Mouse (Mus musculus) kidney, adult 9 months (tissue): ENCODE data around the gene Aknad1.

Experiments
- DNase-seq: peaks from one replicate; pipeline ENCODE4 v3.0.0; 2022

The Aknad1 gene

DNA sequence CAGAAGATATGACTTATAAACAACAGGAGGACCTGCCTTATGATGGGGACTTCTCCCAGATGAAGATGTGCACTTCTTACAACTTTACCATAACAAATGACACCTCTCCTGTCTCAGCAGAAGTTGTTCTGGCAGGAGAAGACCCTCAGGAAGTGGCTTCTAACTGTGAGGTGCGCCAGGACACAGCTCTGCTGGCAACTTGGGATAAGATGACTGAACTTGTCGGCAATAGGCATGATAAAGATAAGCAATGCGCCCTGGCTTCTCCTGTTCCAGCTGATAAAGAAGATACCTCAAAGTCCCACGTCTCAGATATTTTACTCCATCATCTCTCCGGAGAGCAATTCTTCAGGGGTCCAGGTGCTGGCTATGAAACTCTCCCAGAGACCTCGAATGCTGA, 12.2 kb downstream of the Aknad1 start:
- DNase-seq = no peak

DNA sequence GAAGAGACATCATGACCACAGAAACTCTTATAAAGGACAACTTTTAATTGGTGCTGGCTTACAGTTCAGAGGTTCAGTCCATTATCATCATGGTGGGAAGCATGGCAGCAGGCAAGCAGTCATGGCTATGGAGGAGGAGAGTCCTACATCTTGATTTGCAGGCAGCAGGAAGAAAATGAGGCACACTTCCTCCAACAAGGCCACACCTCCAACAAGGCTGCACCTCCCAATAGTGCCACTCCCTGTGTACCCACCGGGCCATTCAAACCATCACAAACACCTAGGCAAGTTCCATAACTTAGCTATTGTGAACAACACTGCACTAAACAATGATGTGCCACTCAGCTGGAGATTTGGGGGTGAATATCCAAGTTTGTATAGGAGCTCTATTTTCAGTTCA, 15.1 kb downstream of the Aknad1 start:
- DNase-seq = no peak

- DNase-seq = no peak
Observed at GRCm38 (mm10) chr3:108755542-108755941, 16.1 kb downstream of the Aknad1 start.

DNA sequence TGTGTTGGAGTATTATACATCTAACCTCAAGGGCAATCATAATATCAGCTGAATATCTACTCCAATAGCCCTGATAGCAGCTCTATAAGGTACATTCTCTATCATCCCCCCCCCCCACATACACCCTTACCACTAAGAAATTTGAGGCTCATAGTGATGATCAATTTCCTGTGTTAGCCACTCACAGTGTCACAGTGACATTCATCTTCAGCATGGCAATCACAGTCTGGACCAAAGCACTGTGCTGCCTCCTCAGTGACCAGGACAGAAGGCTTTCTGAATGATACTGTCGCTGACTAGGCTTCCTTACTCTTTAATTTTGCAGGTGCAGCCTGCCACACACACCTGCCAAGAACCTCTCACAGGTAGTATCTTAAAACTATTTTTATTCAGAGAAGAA, 16.7 kb downstream of the Aknad1 start:
- DNase-seq = no peak

DNA sequence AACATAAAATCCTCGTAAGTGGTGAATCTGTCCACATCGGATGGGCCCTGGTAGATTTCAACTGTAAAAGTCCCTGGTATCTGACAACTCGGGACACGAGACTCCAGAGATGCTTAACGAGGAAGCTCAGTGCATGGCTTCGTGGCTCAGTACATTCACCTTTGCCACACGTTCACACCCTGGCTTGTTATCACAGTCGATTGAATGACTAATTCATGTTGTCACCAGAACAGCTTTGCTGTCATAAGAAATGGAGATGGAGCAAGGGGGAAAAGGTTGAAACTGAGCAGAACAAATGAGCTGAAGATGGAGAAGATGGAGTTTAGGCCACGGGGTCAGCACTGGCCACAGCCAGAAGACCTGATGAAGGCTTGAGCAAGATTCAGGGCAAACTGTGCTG, 18.1 kb downstream of the Aknad1 start:
- DNase-seq = no peak

- peak; percentile 13 for DNase-seq
Observed at GRCm38 (mm10) chr3:108759566-108760420, 20.3 kb downstream of the Aknad1 start.

DNA sequence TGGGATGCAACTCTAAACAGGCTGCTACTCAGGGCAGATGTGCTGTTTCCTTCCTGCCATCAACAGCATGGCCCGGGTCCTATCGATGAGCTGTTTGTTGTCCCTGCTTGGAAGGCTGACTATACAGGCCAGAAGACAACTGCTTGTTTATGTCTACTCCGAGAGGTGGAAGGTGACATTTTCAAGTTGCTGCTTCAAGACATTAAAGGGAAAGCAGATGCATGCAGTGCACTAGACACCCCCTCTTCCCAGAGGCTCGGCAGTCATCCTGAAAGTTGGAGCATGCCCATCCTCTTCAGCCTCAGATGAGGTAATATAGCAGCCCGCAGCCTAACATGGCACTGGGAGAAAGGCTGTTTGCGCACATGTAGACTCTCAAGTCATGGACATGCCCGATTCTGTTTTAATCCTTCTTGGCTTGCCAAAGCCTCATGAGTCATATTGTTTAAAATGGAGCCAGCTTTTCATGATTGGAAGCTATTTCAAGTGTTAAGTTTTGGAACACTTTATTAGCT, 23.2 kb downstream of the Aknad1 start:
- DNase-seq = no peak

DNA sequence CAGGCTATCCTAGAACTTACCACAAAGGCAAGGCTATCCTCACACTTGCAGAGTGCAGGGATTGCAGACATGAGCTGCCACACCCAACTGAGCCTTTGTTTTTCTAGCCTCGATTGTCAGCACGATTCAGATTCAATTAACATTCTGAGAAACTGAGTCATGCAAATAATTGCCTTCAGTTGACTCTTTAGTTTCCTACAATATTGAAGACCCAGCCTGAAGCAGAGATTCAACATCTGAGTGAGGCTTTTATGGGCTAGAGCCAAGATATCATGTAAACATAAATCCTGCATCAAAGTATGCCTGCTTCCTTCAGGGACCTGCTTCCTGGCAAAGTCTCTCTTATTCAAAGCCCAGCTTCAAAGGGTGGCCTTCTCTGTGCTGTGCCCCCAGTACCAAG, 24.2 kb downstream of the Aknad1 start:
- no peak for DNase-seq

- DNase-seq = no peak
Observed at GRCm38 (mm10) chr3:108764976-108765375, 25.5 kb downstream of the Aknad1 start.

DNA sequence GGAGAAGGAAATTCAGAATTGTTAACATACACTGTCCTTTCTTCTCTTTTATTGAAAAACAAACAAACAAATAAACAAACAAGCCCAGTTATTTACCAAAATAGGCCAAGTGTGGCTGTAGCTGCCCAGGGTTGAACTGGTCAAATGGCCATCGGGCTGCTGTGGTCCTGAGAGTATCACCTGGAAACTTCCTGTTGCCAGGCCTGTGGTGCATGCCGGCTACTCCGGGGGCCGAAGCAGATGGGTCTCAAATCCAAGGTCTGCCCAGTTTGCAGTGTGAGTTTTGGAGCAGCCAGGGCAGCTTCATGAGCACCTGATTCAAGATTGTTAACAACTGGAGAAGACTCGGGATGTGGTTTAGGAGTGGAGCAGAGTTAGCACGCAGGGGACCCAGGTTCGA, 26.0 kb downstream of the Aknad1 start:
- DNase-seq = no peak

- no peak for DNase-seq
Observed at GRCm38 (mm10) chr3:108766943-108767342, 27.5 kb downstream of the Aknad1 start.

GRCm38 (mm10) chr3:108767416-108767815, 28.0 kb downstream of the Aknad1 start:
- no peak for DNase-seq

GRCm38 (mm10) chr3:108769547-108769946, 30.1 kb downstream of the Aknad1 start:
- DNase-seq = no peak

- DNase-seq = peak; percentile 85
Observed at GRCm38 (mm10) chr3:108770725-108771368, 31.4 kb downstream of the Aknad1 start.

GRCm38 (mm10) chr3:108772211-108772610, 32.8 kb downstream of the Aknad1 start:
- no peak for DNase-seq

GRCm38 (mm10) chr3:108772811-108773210, 33.4 kb downstream of the Aknad1 start:
- DNase-seq = no peak

- no peak for DNase-seq
Observed at GRCm38 (mm10) chr3:108778761-108779540, 39.5 kb downstream of the Aknad1 start.

GRCm38 (mm10) chr3:108781238-108781883, 41.9 kb downstream of the Aknad1 start:
- DNase-seq = no peak

- DNase-seq = no peak
Observed at GRCm38 (mm10) chr3:108781884-108782270, 42.4 kb downstream of the Aknad1 start.

DNA sequence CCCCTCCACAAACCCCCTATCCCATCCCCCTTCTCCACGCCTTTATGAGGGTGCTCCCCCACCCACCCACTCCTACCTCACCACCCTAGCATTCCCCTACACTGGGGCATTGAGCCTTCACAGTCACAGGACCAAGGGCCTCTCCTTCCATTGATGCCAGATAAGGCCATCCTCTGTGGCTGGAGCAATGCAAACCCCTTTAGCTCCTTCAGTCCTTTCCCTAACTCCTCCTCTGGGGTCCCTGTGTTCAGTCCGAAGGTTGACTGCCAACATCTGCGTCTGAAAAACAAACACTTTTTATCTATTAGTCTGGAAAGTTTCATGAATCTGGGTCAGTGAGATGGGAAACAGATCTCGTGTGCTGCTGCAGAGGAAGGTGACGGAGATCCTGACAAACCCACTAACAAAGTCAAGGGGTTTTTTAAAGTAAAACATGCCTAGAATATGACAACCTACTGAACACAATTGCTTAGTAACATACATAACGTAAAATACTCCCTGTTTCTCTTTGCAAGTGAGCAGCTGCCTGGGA, 43.0 kb downstream of the Aknad1 start:
- no peak for DNase-seq

- DNase-seq = no peak
Observed at GRCm38 (mm10) chr3:108786520-108786919, 47.1 kb downstream of the Aknad1 start.

DNA sequence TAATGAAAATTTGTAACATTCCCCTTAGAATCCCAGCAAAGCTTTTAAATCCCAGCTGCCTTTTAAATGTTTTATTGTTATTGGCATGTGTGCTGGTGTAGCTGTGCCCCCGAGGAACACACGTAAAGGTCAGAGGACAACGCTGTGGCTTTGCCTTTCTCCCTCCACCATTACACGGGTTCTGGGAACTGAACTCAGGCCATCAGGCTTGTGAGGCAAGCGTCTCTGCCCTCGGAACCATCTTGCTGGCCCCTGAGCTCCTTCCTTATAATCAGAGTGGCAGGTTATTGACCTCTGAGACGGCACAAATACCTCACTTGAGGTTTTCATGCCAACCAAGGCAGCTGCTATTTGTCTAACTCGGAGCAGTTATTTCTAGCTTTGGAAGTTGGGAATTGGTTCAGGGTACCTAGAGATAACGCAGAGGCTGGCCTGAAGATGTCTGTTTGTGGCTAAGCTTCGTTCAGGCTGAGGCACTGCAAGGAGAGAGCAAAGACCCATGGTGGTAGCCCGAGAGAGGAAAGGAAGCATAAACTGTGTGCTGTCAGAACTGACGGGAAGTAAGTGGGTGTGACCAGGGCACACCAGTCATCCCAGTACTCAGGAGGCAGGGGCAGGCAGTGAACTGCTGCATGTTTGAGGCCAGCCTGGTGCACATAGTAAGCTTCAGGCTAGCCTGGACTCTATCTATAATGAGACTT, 48.4 kb downstream of the Aknad1 start:
- DNase-seq = no peak
